Mouse (Mus musculus): ENCODE results near the gene Olfr811.

Olfr811 gene

DNA sequence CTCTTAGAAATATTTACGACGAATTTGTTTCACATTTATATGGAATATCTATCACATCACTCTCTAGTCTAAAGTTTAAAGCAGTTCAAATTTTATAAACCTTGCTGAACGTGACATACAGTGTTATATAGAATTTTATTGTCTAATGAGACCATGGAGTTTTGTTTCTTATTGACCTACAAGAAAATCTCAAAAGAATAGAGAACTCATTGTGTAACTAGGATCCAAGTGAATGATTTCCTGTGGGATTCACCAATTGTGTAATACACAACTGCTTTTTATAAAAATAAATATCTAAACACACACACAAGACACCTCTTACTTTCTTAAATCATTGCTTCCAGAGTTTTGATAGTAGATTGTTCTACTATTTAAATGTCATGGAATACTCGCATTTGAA lies at the start of gene Olfr811:
Olfr811 (minus strand) TSS at position 101 of the 400 bp plus-strand sequence.
- no peak for DNase-seq (ENCODE audit: low spot score)

DNA sequence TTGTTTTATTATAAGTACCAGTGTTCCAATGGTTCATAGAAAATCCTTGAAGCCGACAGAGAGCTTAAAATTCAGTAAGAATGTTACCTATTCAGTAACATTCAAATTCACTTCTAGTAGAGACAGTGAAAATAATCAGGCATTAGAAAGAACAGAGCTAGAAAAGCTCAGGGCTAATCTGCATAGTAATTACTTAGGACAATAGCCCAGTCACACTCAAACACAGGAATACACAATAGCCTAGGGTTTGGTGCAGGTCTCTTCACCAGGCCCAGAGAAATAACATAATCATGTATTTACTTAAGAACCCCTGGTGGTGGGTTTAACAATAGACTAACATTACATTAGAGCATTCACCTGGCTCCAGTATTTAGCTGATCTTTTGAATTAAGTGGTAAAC lies 43.1 kb upstream of the Olfr811 start:
- DNase-seq (ENCODE audit: low spot score) = no peak

DNA sequence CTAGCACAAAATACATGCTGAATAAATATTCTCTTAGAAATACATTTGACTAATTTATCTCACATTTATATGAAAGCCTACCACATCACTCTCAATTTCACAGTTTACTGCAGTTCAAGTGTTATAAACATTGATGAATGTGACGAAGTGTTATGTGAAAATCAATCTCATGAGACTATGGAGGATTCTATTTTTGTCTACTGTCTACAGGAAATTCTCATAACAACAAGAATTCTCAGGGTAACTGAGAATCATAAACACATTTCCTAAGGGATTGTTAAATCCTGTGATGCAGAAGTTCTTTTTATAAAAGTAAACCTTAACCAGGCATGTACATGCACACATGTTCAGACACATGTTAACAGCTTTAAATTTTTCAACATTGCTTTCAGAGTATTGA lies 41.8 kb upstream of the Olfr811 start, which contains the start of gene Olfr812:
Olfr812 (minus strand) TSS at position 101 of the 400 bp plus-strand sequence.
- no peak for DNase-seq (ENCODE audit: low spot score)

DNA sequence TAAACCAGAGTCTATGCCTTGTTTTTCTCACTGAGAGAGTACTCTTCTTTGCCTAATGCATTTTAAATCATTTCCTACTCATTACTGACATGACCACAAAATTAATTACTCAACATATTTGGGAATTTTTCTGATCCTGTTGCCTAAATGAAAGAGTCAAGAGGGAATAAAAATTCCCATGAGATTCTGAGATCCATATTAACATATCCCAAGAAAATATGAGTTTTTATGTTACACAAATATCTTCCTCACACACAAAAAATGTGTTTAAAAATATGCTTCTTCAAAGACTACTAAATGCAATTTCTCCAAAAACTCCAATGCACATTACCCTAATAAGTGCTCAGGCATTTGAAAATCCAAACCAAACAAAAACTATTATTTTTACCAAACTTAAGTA lies 9.4 kb downstream of the Olfr811 start, which contains the start of gene Olfr810:
Olfr810 (minus strand) TSS at position 101 of the 400 bp plus-strand sequence.
- no peak for DNase-seq (ENCODE audit: low spot score)

DNA sequence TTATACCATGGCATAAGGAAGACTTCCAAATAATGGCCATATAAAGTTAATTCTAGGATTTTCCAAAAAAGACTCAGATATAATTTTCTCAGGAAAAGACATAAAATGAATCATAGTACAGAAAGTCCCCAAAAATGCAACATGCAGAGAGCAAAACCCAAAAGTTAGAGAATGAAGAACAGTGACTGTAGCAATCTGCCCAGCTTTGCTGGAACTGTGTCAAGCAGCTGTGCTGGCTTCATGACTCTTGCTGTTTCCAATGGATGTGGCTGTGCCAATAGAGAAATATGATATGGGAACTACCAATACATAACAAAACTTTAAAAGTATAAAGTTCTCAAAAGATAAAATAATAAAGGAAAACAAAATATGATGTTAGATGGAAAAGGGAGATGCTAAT lies 26.1 kb downstream of the Olfr811 start:
- no peak for DNase-seq (ENCODE audit: low spot score)

DNA sequence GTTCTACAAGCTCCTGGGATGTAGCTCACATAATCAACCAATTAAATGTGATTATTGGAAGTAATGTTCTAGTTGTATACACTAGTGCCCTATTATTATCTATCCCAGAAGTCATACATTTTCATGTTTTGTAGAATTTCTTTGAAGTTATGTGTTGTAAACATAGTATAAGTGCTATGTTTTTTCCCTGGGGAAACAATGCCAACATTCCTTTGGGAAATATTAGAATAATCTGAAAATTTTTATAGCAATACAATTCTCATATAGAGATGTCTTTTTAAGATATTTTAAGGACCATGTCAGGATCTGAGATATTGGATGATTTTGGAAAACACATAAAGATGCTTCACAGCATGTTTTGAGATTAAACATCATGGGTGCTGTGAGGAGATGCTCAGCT lies 29.9 kb downstream of the Olfr811 start, which contains the start of gene Olfr809:
Olfr809 (plus strand) TSS at position 301 of the 400 bp plus-strand sequence.
- no peak for DNase-seq (ENCODE audit: low spot score)

DNA sequence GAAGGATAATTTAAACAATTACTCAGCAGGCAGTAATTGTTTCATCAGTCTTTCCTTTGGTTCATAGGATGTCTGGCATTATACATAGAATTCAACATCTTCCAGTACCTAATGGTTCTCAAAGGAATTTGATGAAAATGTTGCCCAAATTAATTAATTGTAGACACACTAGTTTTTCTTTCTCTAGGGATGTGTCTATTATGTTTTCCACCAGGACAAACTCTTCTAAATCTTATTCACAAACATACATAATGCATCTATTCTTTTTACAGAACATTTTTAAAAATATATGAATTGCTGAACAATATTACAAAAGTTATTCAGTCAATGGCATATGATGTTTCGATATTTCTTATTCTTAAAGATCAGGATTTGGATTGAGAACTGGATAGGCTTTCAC lies 39.0 kb downstream of the Olfr811 start, which contains the start of gene Olfr808:
Olfr808 (plus strand) TSS at position 301 of the 400 bp plus-strand sequence.
- DNase-seq (ENCODE audit: low spot score) = no peak

DNA sequence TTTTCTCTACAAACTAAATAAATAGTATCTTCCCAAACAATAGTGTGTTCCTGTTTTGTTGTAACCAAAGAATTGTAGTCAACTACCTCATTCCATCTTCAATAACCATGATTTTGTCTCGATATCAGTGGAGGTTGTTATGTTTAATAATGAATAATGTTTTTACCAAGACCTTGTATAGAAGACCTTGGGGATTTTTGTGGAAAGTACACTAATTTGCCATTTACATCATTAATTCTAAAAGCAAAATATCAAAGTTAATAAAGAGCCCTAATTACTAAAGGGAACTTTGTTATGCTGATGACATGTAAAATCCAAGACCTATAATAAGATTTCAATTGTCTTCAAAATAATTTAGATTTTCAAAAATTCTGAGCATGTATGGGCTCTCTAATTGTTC lies 46.5 kb downstream of the Olfr811 start, which contains the start of gene Olfr807:
Olfr807 (minus strand) TSS at position 101 of the 400 bp plus-strand sequence.
- no peak for DNase-seq (ENCODE audit: low spot score)

Data from yolk sac, embryonic 10.5 days (tissue).